Mouse (Mus musculus) kidney, adult 8-10 months (tissue): ENCODE results near the gene Akap8.

ENCODE experiments used
- DNase-seq, 2 experiments: peaks; one replicate each; pipeline ENCODE4 v3.0.0; 2022

Gene Akap8

DNA sequence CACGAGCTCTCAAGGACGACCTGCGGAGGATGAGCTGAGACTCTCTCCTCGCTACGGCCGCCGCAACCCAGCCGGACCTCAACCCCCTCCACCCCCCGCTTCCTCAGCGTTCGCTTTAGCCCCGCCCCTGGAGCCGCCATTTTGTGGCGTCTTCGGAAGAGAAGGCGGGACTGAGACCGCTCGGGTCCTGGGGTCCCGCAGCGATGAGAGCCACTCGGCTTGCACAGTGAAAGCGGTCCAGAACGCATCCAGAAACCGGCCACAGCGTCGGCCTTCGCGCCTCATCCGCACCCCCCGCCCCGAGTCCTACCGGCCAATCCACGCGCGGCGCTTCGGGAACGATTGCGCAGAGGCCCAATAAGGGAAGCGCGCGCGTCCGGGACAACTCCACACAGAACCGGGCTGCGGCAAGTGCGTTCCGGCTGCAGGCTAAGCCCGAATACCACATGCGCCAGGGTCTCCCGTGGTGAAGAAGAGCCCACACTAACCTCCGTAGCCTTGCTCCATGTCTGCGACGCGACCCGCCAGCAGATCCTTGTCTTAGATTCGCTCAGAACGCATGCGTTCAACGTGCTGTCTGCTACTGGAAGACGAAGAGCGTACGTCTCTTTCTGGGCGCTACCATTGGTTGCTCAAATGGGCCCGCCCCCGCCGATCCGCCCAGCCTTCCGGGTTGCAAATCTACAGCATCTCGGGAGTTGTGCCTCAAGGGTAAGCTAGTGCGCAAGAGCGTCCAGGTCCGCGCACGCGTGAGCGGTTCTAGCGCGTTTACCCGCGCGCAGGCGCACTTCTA is at the start of gene Akap8:
Akap8 (minus strand) TSS at position 642 of the 793 bp plus-strand sequence.
- DNase-seq: peak; percentile 99

DNA sequence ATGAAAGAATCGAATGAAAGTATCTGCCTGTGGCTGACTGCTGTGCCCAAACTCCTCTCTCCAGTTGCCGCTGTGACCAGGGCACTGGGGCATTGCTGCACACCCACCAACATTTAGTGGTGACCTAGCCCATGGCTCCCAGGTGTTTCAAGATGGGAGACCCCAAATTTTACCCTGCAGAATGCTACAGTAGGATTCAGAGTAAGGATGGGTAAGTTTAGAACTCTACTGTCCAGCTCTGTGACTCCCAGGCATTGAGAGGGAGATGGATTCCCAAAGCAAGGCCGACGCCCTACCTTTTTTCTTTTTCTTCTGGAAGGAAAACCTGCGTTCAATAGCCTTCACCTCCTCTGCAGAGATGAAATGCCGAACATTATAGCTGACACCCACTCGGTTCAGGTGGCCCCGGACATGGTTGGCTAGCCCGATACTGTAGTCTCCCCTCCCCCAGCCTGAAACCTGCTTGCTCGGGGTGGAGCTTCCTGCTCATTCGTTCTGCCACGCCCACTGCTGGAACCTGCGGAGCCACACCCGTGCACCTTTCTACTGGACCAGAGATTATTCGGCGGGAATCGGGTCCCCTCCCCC is 48.0 kb upstream of the Akap8 start:
- no peak for DNase-seq

DNA sequence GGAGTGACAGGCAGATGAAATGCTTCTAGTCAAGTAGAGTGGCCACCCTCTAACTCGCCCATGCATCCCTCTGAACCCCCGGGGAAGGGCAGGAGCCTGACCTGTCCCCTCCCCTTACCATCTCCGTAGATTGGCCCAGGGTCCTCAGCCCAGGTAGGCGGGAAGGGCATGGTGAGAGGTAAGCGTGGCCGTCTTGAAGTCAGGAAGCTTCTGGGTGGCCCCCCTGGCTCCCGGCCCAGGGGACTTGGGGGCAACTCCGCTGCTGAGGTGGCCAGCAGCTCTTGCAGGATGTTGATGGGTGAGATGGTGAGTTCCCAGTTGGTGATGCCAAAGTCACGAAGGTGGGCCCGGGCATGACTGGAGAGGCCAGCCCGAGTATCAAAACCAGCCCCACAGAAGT is 46.7 kb upstream of the Akap8 start:
- DNase-seq: no peak

DNA sequence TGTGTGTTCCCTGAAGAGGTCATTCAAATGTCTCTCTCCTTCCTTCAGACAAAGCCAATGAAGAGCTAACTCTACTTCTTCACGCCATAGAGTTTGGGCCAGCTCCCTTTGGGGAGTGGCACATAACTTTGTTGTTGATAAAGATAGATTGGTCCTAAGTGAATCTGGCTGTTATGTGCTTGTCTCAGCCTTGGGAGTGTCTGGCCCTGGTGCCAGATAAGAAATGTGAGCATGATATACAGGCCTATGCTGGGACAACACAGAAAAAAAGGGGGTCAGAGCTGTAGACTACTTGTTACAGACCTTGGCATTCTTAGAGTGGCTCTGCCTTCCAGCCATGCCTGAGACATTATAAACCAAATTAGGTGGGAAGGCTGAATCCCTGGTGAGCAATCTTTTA is 44.3 kb upstream of the Akap8 start:
- DNase-seq: no peak

DNA sequence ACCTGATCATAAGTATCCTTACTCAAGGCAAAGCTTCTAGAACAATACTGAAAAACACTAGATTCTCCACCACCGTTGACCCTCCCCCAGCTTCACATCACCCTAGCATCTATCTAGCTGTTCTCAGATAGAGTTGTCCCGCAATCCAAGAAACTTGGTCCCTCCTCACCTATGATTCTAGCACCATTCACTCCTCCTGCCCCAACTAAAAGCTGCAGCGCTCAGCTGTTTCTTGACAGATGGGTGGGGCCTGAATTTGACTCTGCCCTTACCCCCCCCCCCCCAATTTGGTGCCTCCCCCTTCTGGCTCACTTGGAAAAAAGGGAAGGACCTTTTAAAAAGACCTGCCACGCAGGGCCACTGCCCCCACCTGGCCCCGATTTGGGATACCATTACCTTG is 43.8 kb upstream of the Akap8 start:
- no peak for DNase-seq

DNA sequence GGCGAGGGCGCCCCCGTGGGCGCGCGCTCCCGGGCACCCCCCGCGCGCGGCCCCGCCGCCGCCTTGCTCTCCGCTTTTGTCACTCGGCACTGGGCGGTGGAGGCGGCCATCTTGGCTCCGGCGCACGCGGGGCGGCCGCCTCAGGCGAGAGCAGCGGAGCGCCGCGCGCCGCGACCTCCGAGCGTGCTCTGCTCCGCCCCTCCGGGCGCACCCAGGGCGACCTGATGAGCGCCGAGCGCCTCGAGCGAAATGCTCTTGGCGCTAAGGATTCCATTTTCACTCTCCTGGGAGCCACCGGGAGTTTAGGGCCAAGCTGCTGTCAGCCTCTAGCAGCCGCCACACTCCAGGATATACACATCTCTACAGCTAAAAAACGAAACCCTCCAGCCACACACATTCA is 43.3 kb upstream of the Akap8 start:
- DNase-seq: peak; percentile 84 to 88

DNA sequence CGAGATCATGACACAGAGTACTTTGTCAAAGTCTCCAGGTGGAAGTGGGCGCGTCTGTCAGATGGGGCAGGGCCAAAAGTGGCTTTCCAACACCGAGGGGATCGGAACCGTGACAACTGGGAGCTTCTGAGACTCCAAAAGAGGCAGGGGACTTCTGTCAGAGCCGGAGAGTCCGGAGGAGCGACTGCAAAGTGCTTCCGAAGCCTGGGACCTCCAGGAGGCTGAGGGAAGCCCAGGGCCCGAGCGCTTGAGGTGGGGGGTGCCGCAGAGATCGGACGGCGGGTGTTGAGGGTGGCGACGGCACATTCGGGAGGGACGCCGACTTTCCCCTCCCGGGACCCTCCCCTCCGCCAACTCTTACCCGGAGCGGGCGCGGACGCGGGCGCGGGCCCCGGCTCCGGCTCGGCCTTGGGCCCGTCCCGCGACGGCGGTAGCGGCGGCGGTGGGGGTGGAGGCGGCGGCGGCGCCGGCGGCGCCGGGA is 42.8 kb upstream of the Akap8 start:
- no peak for DNase-seq

DNA sequence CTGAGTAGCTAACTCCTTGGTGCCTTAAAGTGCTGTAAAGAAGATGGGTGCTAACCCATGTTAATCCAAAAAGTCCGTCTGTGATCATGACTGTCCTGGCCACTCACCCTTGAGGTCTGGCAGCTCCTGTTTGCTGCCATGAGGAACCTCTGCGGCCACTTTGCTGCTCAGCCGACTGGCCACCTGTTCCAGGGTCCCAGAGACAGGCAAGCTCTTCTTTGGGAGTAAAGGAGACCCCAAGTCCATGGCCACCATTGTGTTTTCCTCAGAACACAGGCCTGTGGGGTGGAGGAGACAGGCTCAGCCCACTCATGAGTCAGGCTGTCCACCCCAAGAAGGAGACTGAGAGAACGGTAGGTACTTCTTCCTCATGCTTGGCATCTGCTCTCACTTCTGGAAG is 41.6 kb upstream of the Akap8 start:
- no peak for DNase-seq

DNA sequence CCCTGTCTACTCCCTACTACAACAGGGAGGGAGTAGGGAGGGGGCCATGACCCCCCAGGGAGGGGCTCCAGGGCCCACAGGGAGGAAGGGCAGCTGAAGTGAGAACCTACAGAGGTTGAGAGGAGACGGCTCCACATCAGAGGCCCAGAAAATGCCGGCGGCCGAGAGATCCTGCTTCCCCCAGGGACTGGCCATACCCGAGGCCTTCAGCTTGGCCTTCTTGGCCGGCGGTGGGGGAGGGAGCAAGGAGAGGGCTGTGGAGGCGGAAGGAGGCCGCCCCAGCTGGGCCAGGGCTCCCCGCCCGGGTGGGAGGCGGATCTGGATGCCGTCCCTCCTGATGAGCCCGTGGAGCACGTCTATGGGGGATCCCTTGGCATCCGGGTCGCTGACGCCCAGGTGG is 38.9 kb upstream of the Akap8 start:
- DNase-seq: no peak

DNA sequence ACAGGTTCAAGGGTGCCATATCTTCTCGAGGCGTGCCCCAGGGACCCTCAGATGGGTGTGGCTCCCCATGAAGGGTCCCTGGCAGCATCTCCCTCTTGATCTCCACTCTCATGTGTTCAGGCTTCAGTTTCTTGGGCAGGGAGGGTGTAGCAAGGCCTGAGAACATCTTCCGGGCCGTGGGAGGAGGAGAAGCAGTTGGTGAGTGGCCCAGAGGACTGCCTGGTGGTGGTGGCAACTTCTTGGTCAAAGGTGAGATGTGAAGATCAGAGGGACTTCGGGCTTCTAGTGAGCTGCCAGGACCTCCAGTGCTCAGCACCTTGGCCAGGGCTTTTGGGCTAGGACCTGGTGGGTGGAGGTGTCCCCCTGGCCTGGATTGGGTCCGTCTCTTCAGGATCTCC is 37.9 kb upstream of the Akap8 start:
- DNase-seq: no peak

DNA sequence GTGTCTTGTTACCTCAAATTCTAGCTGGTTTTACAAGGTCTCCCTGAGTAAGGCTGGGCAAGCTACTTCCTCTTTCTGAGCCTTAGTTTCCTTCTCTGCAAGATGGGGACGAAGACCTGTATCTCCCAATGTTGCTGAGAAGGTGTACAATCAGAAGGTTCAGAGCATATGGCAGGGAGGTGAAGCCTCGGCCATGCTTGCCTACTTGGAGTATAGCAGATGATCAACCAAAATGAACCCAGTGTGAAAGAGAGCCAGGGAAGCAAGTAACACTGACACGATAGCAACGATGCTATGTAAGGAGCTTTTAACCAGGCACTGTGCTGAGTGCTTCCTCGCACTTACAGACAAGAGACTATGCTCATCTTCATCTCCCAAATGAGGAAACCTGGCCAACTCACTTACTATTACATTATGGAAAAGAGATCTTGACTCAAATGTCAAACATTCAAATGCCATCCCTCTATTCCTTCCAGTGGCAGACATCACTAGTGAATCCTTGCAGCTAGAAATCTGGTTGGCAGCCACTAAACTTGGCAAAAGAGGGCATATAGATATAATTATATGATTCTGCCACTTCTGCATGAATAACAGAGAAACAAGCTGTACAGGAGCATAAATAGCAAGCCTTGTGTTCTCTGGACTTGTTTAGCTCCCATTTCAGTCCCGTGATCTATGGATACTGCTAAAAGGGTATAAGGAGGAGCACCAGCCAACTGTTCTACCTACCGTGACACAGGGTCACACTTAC is 37.3 kb upstream of the Akap8 start:
- no peak for DNase-seq

DNA sequence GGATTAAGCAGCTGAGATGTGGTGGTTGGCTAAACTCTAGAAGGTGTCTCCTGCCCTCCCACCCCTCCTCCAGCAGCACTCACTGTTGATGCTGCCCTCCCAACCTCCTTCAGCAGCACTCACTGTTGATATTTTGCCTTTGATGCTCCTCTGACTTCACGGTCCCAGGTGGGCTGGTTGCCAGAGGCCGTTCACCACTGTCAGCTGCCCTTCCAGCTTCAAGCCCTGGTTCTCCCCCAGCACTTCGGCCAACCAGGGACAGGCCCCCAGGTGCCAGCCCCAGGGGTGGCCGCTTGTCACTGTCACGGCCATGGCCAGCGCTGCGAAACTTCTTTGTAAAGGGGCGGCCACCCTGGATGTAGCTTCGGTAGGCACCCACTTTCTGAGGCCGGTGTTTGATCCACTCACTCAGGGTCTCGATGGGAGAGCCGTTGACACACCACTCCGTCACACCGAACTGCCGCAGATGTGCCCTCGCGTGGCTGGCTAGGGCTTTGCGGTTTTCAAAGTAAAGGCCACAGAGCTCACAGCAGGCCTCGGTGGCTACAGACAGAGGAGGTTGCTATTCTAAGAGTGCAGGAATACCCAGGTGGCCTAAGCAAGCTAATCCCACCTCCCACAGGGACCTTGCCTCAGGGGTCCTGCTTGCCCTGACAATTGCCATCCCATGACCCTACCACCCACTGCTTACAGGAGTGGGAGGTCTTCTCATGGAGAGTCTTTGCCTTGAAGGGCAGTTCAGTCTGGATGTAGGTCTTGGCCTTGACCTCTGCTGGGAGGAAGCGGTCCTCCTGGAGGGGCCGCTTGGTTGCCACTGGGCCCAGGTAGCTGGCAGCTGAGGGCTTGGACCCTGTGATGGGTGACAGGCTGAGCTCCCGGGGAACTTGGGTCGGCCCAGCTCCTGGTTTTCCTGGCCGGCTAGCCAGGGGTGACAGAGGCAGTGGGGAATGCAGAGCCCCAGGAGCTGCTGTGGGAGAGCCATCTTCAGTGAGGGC is 36.0 kb upstream of the Akap8 start:
- DNase-seq: no peak

DNA sequence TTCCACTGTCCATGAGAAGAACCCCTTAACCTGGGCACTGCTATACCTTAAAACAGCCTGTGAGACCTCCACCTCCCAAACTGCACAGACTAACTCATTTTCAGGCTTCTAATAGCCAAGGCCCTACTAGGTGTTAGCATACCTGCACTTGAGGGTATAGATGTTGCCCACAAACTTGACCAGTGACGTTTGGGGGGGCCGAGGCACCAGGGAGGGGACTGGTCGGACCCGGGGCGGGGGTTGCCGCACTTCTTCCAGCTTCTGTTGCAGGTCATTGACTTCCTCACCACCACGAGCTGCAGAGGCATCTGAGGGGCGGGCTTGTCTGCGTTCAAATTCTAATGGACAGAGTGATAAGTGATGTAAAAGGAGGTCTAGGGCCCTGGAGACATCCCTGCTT is 35.2 kb upstream of the Akap8 start:
- DNase-seq: no peak

DNA sequence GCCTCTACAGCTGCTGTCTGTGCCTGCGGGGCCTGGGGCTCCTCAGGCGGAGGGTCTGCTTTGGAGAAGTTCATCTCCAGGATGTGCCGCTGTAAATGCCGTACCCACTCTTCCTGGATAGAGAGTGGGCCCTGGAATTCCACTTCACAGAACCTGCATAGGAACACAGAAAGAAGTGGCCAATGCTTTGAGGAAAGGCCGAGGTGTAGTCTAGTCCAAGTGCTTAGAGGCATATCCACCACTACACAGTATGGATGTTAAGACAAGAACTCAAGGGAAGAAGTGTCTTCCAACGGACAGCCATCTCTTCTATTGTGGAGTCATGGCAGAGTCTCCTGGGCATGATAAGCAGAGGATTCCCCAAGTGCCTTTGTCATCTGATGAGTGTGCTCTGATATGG is 34.0 kb upstream of the Akap8 start:
- no peak for DNase-seq

DNA sequence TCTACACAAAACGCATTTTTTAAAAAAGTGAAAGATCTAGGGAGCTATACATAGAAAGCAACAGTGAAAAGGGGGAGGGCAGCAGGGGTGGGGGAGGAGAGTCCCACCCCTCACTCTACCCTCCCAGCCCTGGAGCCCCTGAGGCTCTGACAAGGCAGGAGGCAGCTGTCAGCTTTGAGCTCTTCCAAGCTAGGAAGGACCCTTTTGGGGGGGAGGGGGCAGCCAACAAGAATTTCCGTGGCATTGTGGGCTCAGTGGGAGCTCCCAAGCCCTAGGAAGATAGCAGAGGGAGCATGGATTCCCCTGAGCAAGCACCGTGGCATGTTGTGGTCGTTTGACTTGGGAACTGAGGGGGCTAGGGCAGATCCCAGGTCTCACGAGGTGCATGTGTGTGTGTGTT is 33.2 kb upstream of the Akap8 start:
- DNase-seq: no peak

DNA sequence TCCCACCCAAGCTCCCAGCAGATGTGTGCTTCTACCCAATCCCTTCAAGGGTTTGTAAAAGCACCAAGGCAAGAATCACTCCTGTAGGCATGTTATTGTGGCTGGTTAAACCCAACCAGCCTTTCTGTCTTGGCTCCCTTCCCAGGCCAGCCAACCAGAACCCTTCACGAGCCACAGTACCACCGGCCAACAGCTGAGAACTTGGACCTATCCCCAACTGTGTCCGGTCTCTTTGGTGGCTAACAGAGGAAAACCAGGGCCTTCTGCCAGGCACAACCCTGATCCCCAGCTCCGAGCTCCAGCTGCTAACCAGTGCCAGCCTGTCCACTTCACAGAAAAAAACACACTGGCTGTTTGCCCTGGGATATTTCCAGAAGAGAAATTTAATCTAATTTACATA is 32.7 kb upstream of the Akap8 start:
- DNase-seq: peak; percentile 95 to 97

DNA sequence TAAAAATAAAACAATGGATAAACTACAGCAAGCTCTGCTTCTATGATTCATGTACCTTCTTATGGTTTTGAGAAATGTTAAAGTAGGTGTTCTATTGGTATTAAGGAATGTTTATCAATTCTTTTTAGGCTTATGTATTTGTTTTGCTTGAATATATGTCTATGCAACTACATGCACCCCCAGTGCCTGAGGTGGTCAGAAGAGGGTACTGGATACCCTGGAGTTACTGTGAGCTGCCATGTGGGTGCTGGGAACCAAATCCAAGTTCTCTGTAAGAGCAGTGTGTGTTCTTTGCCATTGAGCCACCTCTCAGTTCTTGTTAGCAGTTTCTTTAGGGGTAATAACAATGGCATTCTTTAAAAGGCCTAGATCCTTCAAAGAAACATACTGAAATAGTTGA is 30.7 kb upstream of the Akap8 start:
- DNase-seq: no peak

DNA sequence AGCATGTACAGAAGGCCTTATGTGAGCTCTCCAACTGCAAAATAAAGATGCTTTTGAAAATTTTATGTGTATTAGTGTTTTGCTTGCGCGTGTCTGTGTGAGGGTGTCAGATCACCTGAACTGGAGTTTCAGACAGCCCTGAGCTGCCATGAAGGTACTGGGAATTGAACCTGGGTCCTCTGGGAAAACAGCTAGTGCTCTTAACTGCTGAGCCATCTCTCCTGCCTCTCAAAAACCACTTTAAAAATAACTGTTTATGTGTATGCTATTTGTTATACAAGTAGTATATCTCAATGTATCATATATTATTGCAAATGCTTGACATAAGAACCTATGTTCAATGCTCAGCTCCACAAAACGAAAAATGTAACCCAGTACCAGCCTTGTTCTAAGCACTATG is 30.2 kb upstream of the Akap8 start:
- no peak for DNase-seq

DNA sequence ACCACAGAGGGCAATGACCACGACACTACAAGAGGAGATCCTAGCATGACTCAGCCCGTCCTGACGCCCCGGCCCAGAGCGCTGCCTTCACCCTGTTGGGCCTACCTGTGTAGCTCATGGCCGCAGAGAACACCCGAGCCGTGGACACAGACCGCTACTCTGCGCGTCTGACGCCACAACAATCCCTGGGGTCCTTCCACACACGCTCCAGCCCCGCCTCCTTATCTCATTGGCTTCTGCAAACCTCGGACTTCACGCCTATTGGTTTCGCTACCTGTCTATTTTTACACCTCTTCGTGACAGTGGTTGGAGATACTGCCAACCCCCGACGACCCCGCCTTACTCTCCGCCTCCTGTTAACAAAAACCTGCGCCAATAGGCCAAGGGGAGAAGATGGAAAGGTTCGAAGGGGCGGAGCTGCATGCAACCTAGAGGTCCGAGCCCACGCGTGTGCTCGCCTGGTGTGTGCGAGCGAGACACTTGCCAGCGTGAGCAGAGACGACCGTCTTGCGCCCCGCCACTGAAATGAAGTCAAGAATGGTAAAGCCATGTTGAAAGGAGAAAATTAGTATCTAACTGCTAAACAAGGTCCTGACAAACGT is 29.4 kb upstream of the Akap8 start, which contains the start of gene Akap8l:
Akap8l (minus strand) TSS at position 226 of the 602 bp plus-strand sequence.
- DNase-seq: peak; percentile 98 to 99

DNA sequence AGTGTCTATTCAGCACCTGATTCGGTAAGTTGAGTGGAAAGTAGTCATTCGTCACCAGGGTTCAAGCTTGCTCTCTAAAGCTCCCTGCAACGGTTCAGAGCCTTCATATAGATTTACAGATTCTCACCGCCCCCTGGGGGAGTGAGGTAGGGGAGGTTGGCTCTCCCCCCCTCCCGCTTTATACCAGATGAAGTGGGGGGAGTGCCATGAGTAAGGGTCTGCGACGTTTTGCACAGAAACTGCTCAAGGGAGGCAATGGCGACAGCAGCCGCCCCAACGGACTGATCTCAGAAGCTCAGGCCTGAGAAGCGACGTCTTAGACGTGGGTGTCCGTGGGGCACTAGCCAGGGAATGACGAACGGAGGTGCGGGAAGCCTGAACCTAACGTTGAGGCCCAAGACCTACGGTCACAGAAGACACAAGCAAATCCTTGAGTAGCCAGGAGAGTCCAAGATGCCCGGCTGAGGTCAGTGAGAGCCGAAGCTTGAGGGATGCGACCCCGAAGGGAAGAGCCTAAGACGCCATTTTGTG is 28.9 kb upstream of the Akap8 start:
- no peak for DNase-seq

DNA sequence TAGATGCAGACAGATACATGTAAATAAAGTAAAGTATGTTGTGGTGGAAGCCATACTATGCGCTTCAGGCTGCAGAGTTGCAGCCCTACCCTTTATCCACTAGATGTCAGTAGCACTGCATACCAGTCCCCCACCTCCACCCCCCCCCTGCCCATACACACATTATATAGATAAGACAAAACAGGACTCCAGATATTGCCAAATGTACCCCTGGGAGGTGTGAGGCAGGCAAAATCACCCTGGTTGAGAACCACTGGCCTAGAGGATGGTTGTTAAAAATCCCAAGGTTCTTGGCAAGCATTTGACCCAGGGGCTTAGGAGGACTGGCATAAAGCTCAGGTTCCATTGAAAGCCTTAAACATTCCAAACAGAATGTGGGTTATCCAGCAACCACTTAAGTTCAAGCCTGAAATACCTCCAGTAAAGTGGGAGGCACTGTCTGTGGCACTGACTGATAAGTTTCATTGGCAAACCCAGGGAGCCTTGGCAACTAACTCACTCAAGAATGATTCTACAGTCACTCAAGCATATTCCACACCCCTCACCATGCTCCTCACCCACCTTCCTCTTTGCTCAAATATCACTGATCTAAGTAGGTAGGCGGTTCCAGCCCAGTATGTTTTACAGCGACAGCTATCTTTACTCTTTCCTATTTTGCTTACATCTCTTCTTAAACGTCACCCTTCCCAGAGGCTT is 28.1 kb upstream of the Akap8 start:
- DNase-seq: peak in 1 of 2 experiments; percentile 34
